29 mouse cellular contexts compared by ENCODE assay signal in genomic region chr3:102125546-102125945, GRCm38 (mm10). TPM values are rescaled to one million over a fixed set of nuclear protein-coding genes. Genes with fewer than 3 reads are reported as not detected.
DNase-seq lines count a peak whose midpoint lies in the region; ATAC-seq lines count a peak whose summit lies in the region.
"Had no signal": no experiment of that assay in that cellular context is flagged by ENCODE, and none has a peak within 500 bp of the region (broad histone marks: within the 10 kb centered on the region; RNA-seq: fewer than 3 reads in every experiment).

No protein-coding gene starts in this region.

- H3K4me2 ChIP-seq in hindbrain, embryonic 16.5 days (ENCODE audit: low read length), result no peak overlapping the region
- no peak overlapping the region for H3K4me2 ChIP-seq in hindbrain, embryonic 14.5 days (replicated peaks)
- H3K4me2 ChIP-seq: embryonic facial prominence, embryonic 15.5 days; forebrain, embryonic 12.5 days; heart, embryonic 15.5 days; limb, embryonic 12.5 days; lung, embryonic 15.5 days had no signal

- DNase-seq in hindbrain, embryonic 14.5 days (ENCODE audit: low spot score), result no peak
- peak; percentile 85 for DNase-seq in Muller cell, postnatal 12 days (ENCODE audit: inconsistent ontology term)
- DNase-seq in cerebellum, adult 11-12 months, result peak; percentile 26
- peak; percentile 28 for DNase-seq in cerebellum, adult 9-11 months
- DNase-seq in heart, adult 9 months (ENCODE audit: low spot score in 2 of 2), result no peak
- DNase-seq in adrenal gland, adult (ENCODE audit: inconsistent age in 2 of 2, low spot score in 1 of 2), result no peak
- DNase-seq: adrenal gland, adult 2 months; gastrocnemius, postnatal 14 days; kidney, adult 11 months; kidney, postnatal 14 days; layer of hippocampus, adult 9-11 months; lung, postnatal 4 days; midbrain, embryonic 14.5 days; thymus, adult 2 months; thymus, postnatal 36 days had no signal

- H3K9ac ChIP-seq in hindbrain, embryonic 16.5 days (ENCODE audit: low read depth, low read length), result no peak overlapping the region
- no peak overlapping the region for H3K9ac ChIP-seq in hindbrain, embryonic 14.5 days
- H3K9ac ChIP-seq: embryonic facial prominence, embryonic 15.5 days; forebrain, embryonic 12.5 days; heart, embryonic 15.5 days; limb, embryonic 12.5 days; lung, embryonic 15.5 days had no signal

- no peaks in the 10 kb centered on the region for H3K27me3 ChIP-seq in hindbrain, embryonic 16.5 days (replicated peaks; ENCODE audit: control insufficient read depth, insufficient read depth, low read length)
- H3K27me3 ChIP-seq in hindbrain, embryonic 14.5 days (ENCODE audit: control insufficient read depth, insufficient read depth, low read length), result no peaks in the 10 kb centered on the region
- H3K27me3 ChIP-seq: embryonic facial prominence, embryonic 15.5 days; forebrain, embryonic 12.5 days; heart, embryonic 15.5 days; limb, embryonic 12.5 days; lung, embryonic 15.5 days; megakaryocyte, embryonic 14.5 days had no signal

- ATAC-seq in hindbrain, embryonic 16.5 days, result 0 out of 2 replicates have a peak, but pooled peaks have one; percentile 34
- no peak for ATAC-seq in hindbrain, embryonic 14.5 days (ENCODE audit: low FRiP score)
- ATAC-seq in megakaryocyte-erythroid progenitor cell, adult 5-6 weeks (replicated peaks; ENCODE audit: low FRiP score, low TSS enrichment, poor library complexity, severe bottlenecking), result no peak
- ATAC-seq: inflammation-experienced regulatory T-cells, adult 6 months had no signal

- H3K9me3 ChIP-seq in hindbrain, embryonic 16.5 days (ENCODE audit: control insufficient read depth, low read length), result no peaks in the 10 kb centered on the region
- H3K9me3 ChIP-seq in hindbrain, embryonic 14.5 days (ENCODE audit: control insufficient read depth, low read length), result no peaks in the 10 kb centered on the region
- H3K9me3 ChIP-seq: embryonic facial prominence, embryonic 10.5 days; embryonic facial prominence, embryonic 15.5 days; forebrain, embryonic 12.5 days; heart, embryonic 10.5 days; heart, embryonic 15.5 days; limb, embryonic 12.5 days; lung, embryonic 15.5 days had no signal

- H3K4me1 ChIP-seq in hindbrain, embryonic 16.5 days (ENCODE audit: control insufficient read depth, insufficient read depth, low read depth, low read length), result no peaks in the 10 kb centered on the region
- H3K4me1 ChIP-seq in hindbrain, embryonic 14.5 days (replicated peaks; ENCODE audit: control insufficient read depth, insufficient read depth, low read length), result no peaks in the 10 kb centered on the region
- H3K4me1 ChIP-seq: embryonic facial prominence, embryonic 10.5 days; embryonic facial prominence, embryonic 15.5 days; forebrain, embryonic 12.5 days; limb, embryonic 12.5 days; lung, embryonic 15.5 days; megakaryocyte, embryonic 14.5 days had no signal

- H3K4me3 ChIP-seq in hindbrain, embryonic 16.5 days (ENCODE audit: low read length), result no peak overlapping the region
- no peak overlapping the region for H3K4me3 ChIP-seq in hindbrain, embryonic 14.5 days (replicated peaks; ENCODE audit: low read length)
- H3K4me3 ChIP-seq: embryonic facial prominence, embryonic 10.5 days; embryonic facial prominence, embryonic 15.5 days; forebrain, embryonic 12.5 days; heart, embryonic 10.5 days; heart, embryonic 15.5 days; limb, embryonic 12.5 days; lung, embryonic 15.5 days; megakaryocyte, embryonic 14.5 days had no signal

- no peaks in the 10 kb centered on the region for H3K36me3 ChIP-seq in hindbrain, embryonic 16.5 days (ENCODE audit: control insufficient read depth, insufficient read depth, low read length)
- H3K36me3 ChIP-seq in hindbrain, embryonic 14.5 days (replicated peaks; ENCODE audit: control insufficient read depth, insufficient read depth), result no peaks in the 10 kb centered on the region
- H3K36me3 ChIP-seq: embryonic facial prominence, embryonic 10.5 days; embryonic facial prominence, embryonic 15.5 days; forebrain, embryonic 12.5 days; heart, embryonic 10.5 days; limb, embryonic 12.5 days; lung, embryonic 15.5 days had no signal

- no peak overlapping the region for H3K27ac ChIP-seq in hindbrain, embryonic 16.5 days (ENCODE audit: low read depth, low read length)
- no peak overlapping the region for H3K27ac ChIP-seq in hindbrain, embryonic 14.5 days
- H3K27ac ChIP-seq: embryonic facial prominence, embryonic 10.5 days; embryonic facial prominence, embryonic 15.5 days; forebrain, embryonic 12.5 days; heart, embryonic 10.5 days; heart, embryonic 15.5 days; limb, embryonic 12.5 days; lung, embryonic 15.5 days had no signal

- WGBS in hindbrain, embryonic 16.5 days, result 17% methylated on average over 1 of the region's 1 CpGs
- WGBS in hindbrain, embryonic 14.5 days, result 15% methylated on average over 1 of the region's 1 CpGs

RNA-seq across cellular contexts. Expression of gene Casq2, which starts 39.3 kb away (rescaled TPM):
- polyA plus RNA-seq in hindbrain, embryonic 16.5 days (2015; fragmentation: Nextera tagmentation; extraction: Ambion mirVana), result 0.76 and 6.6 TPM in 2 replicates
- polyA plus RNA-seq in hindbrain, embryonic 14.5 days (2014; fragmentation: Nextera tagmentation; extraction: Ambion mirVana), result 0.16 and 0.32 TPM in 2 replicates
- total RNA-seq in megakaryocyte-erythroid progenitor cell, adult 5-6 weeks (2014; fragmentation: Nextera tagmentation), result not detected in 2 replicates
- total RNA-seq in megakaryocyte-erythroid progenitor cell, adult 5-6 weeks (2017), result not detected in 2 replicates
- total RNA-seq: granulocyte monocyte progenitor cell, adult 5-6 weeks; MEL had no signal
- polyA plus RNA-seq: inflammation-experienced regulatory T-cells, adult 6 months; liver, adult 2 months had no signal

Comparison
In these comparisons a context has a peak if more than half of its experiments do, and no peak if none do; other contexts are left out.
1. DNase-seq: peak in Muller cell, postnatal 12 days (single experiment), cerebellum, adult 11-12 months (single experiment) and cerebellum, adult 9-11 months (single experiment); none in hindbrain, embryonic 14.5 days (single experiment), heart, adult 9 months (0 of 2) and adrenal gland, adult (0 of 2).